Mouse (Mus musculus): ENCODE results near the gene 1700029H14Rik. TPM values are rescaled to one million over a fixed set of nuclear protein-coding genes. Genes with fewer than 3 reads are reported as not detected.

Gene 1700029H14Rik
- total RNA-seq, 2 experiments from 2014 or later = not detected

DNA sequence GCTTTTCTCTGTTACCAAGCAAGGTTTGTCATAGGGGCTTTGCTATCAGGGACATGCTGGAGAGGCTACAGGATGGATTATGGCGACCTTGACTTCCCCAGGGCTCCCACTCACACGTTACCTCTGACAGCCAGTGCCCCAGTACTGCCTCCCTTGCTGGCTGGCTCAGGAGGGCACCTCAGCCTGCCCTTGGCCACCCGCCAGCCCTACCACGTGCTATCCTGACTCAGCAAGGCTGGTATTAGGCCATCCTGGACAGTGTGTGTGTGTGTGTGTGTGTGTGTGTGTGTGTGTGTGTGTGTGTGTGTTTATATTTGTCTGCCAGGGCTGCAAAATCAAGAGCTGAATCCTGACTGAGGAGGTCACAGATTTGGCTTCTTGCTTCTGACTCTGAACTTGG is 55.4 kb downstream of the 1700029H14Rik start:
- peak; percentile 40 to 46 for DNase-seq (ENCODE audit: low spot score in 2 of 2)

DNA sequence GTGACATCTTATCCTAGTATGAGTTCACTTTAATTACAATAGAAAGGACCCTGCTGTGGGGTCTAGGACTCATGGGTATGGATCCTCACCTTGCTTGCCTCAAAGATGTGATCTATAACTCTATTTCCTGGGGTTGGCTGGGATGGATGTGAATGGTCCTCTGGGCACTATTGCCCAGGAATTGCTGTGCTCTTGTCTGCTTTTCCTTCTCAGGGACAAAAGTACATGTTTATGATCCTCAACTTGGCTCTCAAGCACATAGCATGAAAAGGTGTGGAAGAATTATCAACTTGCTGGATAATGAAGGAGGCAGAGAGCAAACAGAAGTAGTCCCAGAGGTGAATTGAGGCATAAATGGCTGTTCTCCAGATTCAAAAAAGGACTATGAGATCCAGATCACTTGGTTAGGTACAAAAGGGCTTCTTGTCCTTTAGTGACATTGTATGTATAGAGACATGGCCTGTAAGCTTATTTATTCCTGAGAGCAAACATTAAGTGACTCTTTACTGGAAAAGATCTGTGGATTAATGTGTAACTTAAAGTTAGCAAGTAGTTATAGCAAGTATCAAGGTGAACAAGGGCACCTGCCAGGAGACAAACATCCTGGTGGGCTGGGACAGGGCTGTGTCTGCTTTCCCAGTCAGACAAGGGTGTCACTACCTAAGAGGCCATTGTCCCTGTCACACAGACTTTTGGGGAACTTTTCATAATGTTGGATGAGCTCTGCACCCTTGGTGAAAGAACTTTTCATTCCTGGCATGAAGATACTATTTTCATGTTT is 57.2 kb downstream of the 1700029H14Rik start:
- DNase-seq (ENCODE audit: low spot score in 2 of 2) = no peak

- no peak for DNase-seq (ENCODE audit: low spot score in 2 of 2)
Observed at GRCm38 (mm10) chr8:13503936-13504606, 58.2 kb downstream of the 1700029H14Rik start.

GRCm38 (mm10) chr8:13501221-13501620 is 61.0 kb downstream of the 1700029H14Rik start:
- DNase-seq (ENCODE audit: low spot score in 2 of 2) = no peak

Other genes with a start within 250 kb of the 1700029H14Rik start
- gene Tfdp1, start 223.7 kb downstream of the 1700029H14Rik start, total RNA-seq (2021) = 10 to 100 TPM; 70.9 to 75.2 TPM
- not detected for gene Atp4b, start 165.6 kb downstream of the 1700029H14Rik start, total RNA-seq (2021)
- gene Grk1, start 157.4 kb downstream of the 1700029H14Rik start, total RNA-seq (2021) = under 1 TPM in 1 of 2 experiments, not detected in 1; 0.07 TPM
- gene Tmem255b, start 127.3 kb downstream of the 1700029H14Rik start, total RNA-seq (2021) = 10 to 100 TPM in 1 of 2 experiments, 1 to 10 TPM in 1; 9.3 to 11.1 TPM
- 100 to 1,000 TPM; 105 to 116 TPM for gene Gas6, start 68.0 kb downstream of the 1700029H14Rik start, total RNA-seq (2021)
- gene Rasa3, start 115.1 kb upstream of the 1700029H14Rik start, total RNA-seq (2021) = 10 to 100 TPM; 62.6 to 73.0 TPM
- gene Cfap97d2, start 143.4 kb upstream of the 1700029H14Rik start, total RNA-seq (2021) = 1 to 10 TPM; 1.8 to 2.3 TPM
- 10 to 100 TPM; 68.8 to 69.9 TPM for gene Cdc16, start 195.2 kb upstream of the 1700029H14Rik start, total RNA-seq (2021)
- 10 to 100 TPM; 42.1 to 50.6 TPM for gene Upf3a, start 223.2 kb upstream of the 1700029H14Rik start, total RNA-seq (2021)

All from layer of hippocampus, postnatal 10 days (tissue).